Mouse (Mus musculus) lung, adult 2 months (tissue): Measurements from ENCODE around the gene Llgl2. TPM values are rescaled to one million over a fixed set of nuclear protein-coding genes. Genes with fewer than 3 reads are reported as not detected.
A peak's percentile ranks its signal among the peaks of the same experiment; 100 is the strongest.

Source experiments
- DNase-seq: peaks from one replicate; pipeline ENCODE4 v3.0.0; 2022
- H3K4me1 ChIP-seq: fragments of 200-500 bp; 2 replicates; pipeline ENCODE4 v1.6.1; 2011; ENCODE audit warnings: low read length; ENCODE audit not compliant: control insufficient read depth, insufficient read depth
- H3K4me3 ChIP-seq: fragments of 200-500 bp; replicated peaks from 2 replicates; pipeline ENCODE3; 2011; ENCODE audit warnings: low read depth, mild to moderate bottlenecking, control low read depth, low read length; ENCODE audit errors: extremely low read depth
- CTCF ChIP-seq: fragments of 200-500 bp; IDR thresholded peaks from 2 replicates; pipeline ENCODE4 v1.5.1; 2011; ENCODE audit warnings: mild to moderate bottlenecking, low read length, control low read depth; ENCODE audit not compliant: insufficient read depth
- POLR2A ChIP-seq: fragments of 200-500 bp; IDR thresholded peaks from 2 replicates; pipeline ENCODE4 v1.6.1; 2011; ENCODE audit warnings: low read depth, mild to moderate bottlenecking, control low read depth, low read length, borderline replicate concordance; ENCODE audit errors: extremely low read depth
- WGBS: fragments of 180-500 bp; shearing (Covaris S2); methylation state at CpG from one replicate; pipeline ENCODE4 v1.1.7; 2018; 5-methylcytosine and 5-hydroxymethylcytosine counted together
- polyA plus RNA-seq: library from polyadenylated mRNA; depleted of rRNA; stranded (reverse); fragments of >200 nt; gene quantifications from 2 replicates; pipeline ENCODE4 v1.2.3, GENCODE M21; 2012

The Llgl2 gene
- polyA plus RNA-seq, 1 experiment: 91.8 TPM

GRCm38 (mm10) chr11:115869393-115869792 lies 45.5 kb downstream of the Llgl2 start:
- no peak for TF ChIP-seq POLR2A
- H3K4me3 ChIP-seq: no peak overlapping the region
- H3K4me1 ChIP-seq: no peaks in the 10 kb centered on the region; the same call in 1 of the 2 replicates
- WGBS: 56% methylated on average over 8 of the region's 8 CpGs
- peak; percentile 57 for DNase-seq

GRCm38 (mm10) chr11:115872437-115872836 lies 48.6 kb downstream of the Llgl2 start:
- TF ChIP-seq CTCF (no peak), POLR2A (no peak)
- 62% methylated on average over 4 of the region's 4 CpGs for WGBS
- no peak for DNase-seq
- no peaks in the 10 kb centered on the region; the same call in 1 of the 2 replicates for H3K4me1 ChIP-seq
- H3K4me3 ChIP-seq: no peak overlapping the region

- no peaks in the 10 kb centered on the region for H3K4me1 ChIP-seq
- TF ChIP-seq CTCF (no peak), POLR2A (no peak)
- no peak for DNase-seq
- no peak overlapping the region for H3K4me3 ChIP-seq
- WGBS: 86% methylated on average over 3 of the region's 3 CpGs
Observed at GRCm38 (mm10) chr11:115875935-115876334, 52.1 kb downstream of the Llgl2 start.

- TF ChIP-seq POLR2A (no peak), CTCF (no peak)
- DNase-seq: no peak
- no peak overlapping the region for H3K4me3 ChIP-seq
- 84% methylated on average over 5 of the region's 5 CpGs for WGBS
- no peaks in the 10 kb centered on the region for H3K4me1 ChIP-seq
Observed at GRCm38 (mm10) chr11:115876438-115876837, 52.6 kb downstream of the Llgl2 start.

GRCm38 (mm10) chr11:115877174-115877755 lies 53.4 kb downstream of the Llgl2 start:
- Histone ChIP-seq H3K4me3 (no peak overlapping the region), H3K4me1 (no peaks in the 10 kb centered on the region)
- TF ChIP-seq POLR2A (no peak), CTCF (no peak)
- 57% methylated on average over 6 of the region's 6 CpGs for WGBS
- DNase-seq: no peak

- Histone ChIP-seq H3K4me1 (no peaks in the 10 kb centered on the region), H3K4me3 (no peak overlapping the region)
- WGBS: 84% methylated on average over 8 of the region's 8 CpGs
- TF ChIP-seq POLR2A: no peak
- TF ChIP-seq CTCF: no peak
- DNase-seq: no peak
Observed at GRCm38 (mm10) chr11:115878071-115878470, 54.2 kb downstream of the Llgl2 start.

- TF ChIP-seq POLR2A (no peak), CTCF (peak; percentile 74)
- WGBS: 24% methylated on average over 5 of the region's 5 CpGs
- DNase-seq: peak; percentile 54
- H3K4me3 ChIP-seq: no peak overlapping the region
- H3K4me1 ChIP-seq: no peaks in the 10 kb centered on the region
Observed at GRCm38 (mm10) chr11:115881002-115881401, 57.2 kb downstream of the Llgl2 start.

GRCm38 (mm10) chr11:115883251-115883650 lies 59.4 kb downstream of the Llgl2 start:
- no peak for DNase-seq
- WGBS: 40% methylated on average over 17 of the region's 17 CpGs
- no peaks in the 10 kb centered on the region for H3K4me1 ChIP-seq
- TF ChIP-seq POLR2A: no peak
- H3K4me3 ChIP-seq: no peak overlapping the region

GRCm38 (mm10) chr11:115884361-115884760 lies 60.5 kb downstream of the Llgl2 start:
- TF ChIP-seq POLR2A: no peak
- no peak for TF ChIP-seq CTCF
- Histone ChIP-seq H3K4me1 (peaks cover 4% of the 10 kb centered on the region; the same call in 1 of the 2 replicates), H3K4me3 (no peak overlapping the region)
- WGBS: 93% methylated on average over 3 of the region's 3 CpGs
- no peak for DNase-seq

- WGBS: 67% methylated on average over 11 of the region's 11 CpGs
- H3K4me3 ChIP-seq: no peak overlapping the region
- no peak for DNase-seq
- H3K4me1 ChIP-seq: peaks cover 4% of the 10 kb centered on the region; the same call in 1 of the 2 replicates
- TF ChIP-seq CTCF: no peak
- TF ChIP-seq POLR2A: no peak
Observed at GRCm38 (mm10) chr11:115885281-115885680, 61.4 kb downstream of the Llgl2 start.

GRCm38 (mm10) chr11:115886446-115886845 lies 62.6 kb downstream of the Llgl2 start:
- TF ChIP-seq POLR2A: no peak
- TF ChIP-seq CTCF: no peak
- Histone ChIP-seq H3K4me1 (peaks cover 4% of the 10 kb centered on the region; the same call in 1 of the 2 replicates), H3K4me3 (no peak overlapping the region)
- DNase-seq: no peak
- whole genome bisulfite sequencing: 89% methylated on average over 11 of the region's 11 CpGs
